Mouse (Mus musculus) stomach, embryonic 15.5 days (tissue): Measurements from ENCODE around the gene Abcg4. TPM values are rescaled to one million over a fixed set of nuclear protein-coding genes. Genes with fewer than 3 reads are reported as not detected.
A peak's percentile ranks its signal among the peaks of the same experiment; 100 is the strongest.

Experiments
- ATAC-seq: fragments of 200-750 bp; cut with Nextera tagmentation; 2 replicates; pipeline ENCODE4 v1.8.0; 2017; ENCODE audit warnings: low read depth, moderate number of reproducible peaks, moderate TSS enrichment; ENCODE audit not compliant: insufficient read depth, low FRiP score
- H3K27ac ChIP-seq: fragments of 300-500 bp; sonication (generic); 2 replicates; pipeline ENCODE4 v1.5.1; 2015; ENCODE audit warnings: mild to moderate bottlenecking, inconsistent platforms
- H3K27me3 ChIP-seq: fragments of 300-500 bp; sonication (generic); replicated peaks from 2 replicates; pipeline ENCODE4 v1.6.1; 2015; ENCODE audit warnings: inconsistent platforms
- H3K36me3 ChIP-seq: fragments of 300-500 bp; sonication (generic); 2 replicates; pipeline ENCODE4 v1.6.1; 2015; ENCODE audit warnings: inconsistent platforms
- H3K4me1 ChIP-seq: fragments of 300-500 bp; sonication (generic); 2 replicates; pipeline ENCODE4 v1.6.1; 2015; ENCODE audit warnings: inconsistent platforms
- H3K4me2 ChIP-seq: fragments of 300-500 bp; sonication (generic); 2 replicates; pipeline ENCODE4 v1.6.1; 2015; ENCODE audit warnings: mild to moderate bottlenecking, inconsistent platforms
- H3K4me3 ChIP-seq: fragments of 300-500 bp; sonication (generic); replicated peaks from 2 replicates; pipeline ENCODE4 v1.5.1; 2015; ENCODE audit warnings: inconsistent platforms
- H3K9ac ChIP-seq: fragments of 300-500 bp; sonication (generic); 2 replicates; pipeline ENCODE4 v1.6.1; 2015; ENCODE audit warnings: inconsistent platforms
- H3K9me3 ChIP-seq: fragments of 300-500 bp; sonication (generic); 2 replicates; pipeline ENCODE4 v1.6.1; 2016; ENCODE audit warnings: inconsistent platforms
- WGBS: fragments of 180-500 bp; shearing (Covaris S2); methylation state at CpG from one replicate; pipeline ENCODE4 v1.1.7; 2015; 5-methylcytosine and 5-hydroxymethylcytosine counted together
- polyA plus RNA-seq: library from polyadenylated mRNA; unstranded; fragments of >200 nt; fragmentation: Nextera tagmentation; extraction: Ambion mirVana; gene quantifications from 2 replicates; pipeline ENCODE4 v1.2.1, GENCODE M21; 2015

Abcg4 gene
- polyA plus RNA-seq, 1 experiment from 2014 or later, result 5.1 TPM

- Histone ChIP-seq H3K36me3 (peaks cover 18% of the 10 kb centered on the region), H3K4me3 (peak overlapping the region; percentile 98), H3K4me1 (peaks cover 30% of the 10 kb centered on the region), H3K27ac (0 out of 2 replicates have a peak overlapping the region, but pooled peaks have one; percentile 3), H3K9ac (no peak overlapping the region), H3K9me3 (no peaks in the 10 kb centered on the region), H3K27me3 (no peaks in the 10 kb centered on the region), H3K4me2 (peak overlapping the region; percentile 88)
- 54% methylated on average over 5 of the region's 5 CpGs for WGBS
- no peak for ATAC-seq
Measured at GRCm38 (mm10) chr9:44318076-44318825, 29.8 kb upstream of the Abcg4 start.

- peaks cover 26% of the 10 kb centered on the region for H3K36me3 ChIP-seq
- no peaks in the 10 kb centered on the region for H3K27me3 ChIP-seq
- WGBS, result 65% methylated on average over 4 of the region's 4 CpGs
- no peak overlapping the region for H3K4me3 ChIP-seq
- H3K9ac ChIP-seq, result no peak overlapping the region
- ATAC-seq, result no peak
- H3K27ac ChIP-seq, result no peak overlapping the region
- H3K4me2 ChIP-seq, result no peak overlapping the region
- H3K9me3 ChIP-seq, result no peaks in the 10 kb centered on the region
- H3K4me1 ChIP-seq, result peaks cover 30% of the 10 kb centered on the region
Measured at GRCm38 (mm10) chr9:44317452-44317851, 29.0 kb upstream of the Abcg4 start.

- Histone ChIP-seq H3K9me3 (no peaks in the 10 kb centered on the region), H3K4me3 (no peak overlapping the region), H3K9ac (no peak overlapping the region), H3K27ac (no peak overlapping the region), H3K27me3 (no peaks in the 10 kb centered on the region), H3K4me1 (peaks cover 36% of the 10 kb centered on the region), H3K36me3 (peaks cover 26% of the 10 kb centered on the region), H3K4me2 (no peak overlapping the region)
- ATAC-seq, result no peak
- 90% methylated on average over 18 of the region's 18 CpGs for WGBS
Measured at GRCm38 (mm10) chr9:44314910-44315309, 26.5 kb upstream of the Abcg4 start.

GRCm38 (mm10) chr9:44314257-44314547, 25.8 kb upstream of the Abcg4 start:
- Histone ChIP-seq H3K9ac (no peak overlapping the region), H3K4me3 (no peak overlapping the region), H3K36me3 (peaks cover 26% of the 10 kb centered on the region), H3K4me2 (no peak overlapping the region), H3K27ac (no peak overlapping the region), H3K27me3 (no peaks in the 10 kb centered on the region), H3K4me1 (peaks cover 32% of the 10 kb centered on the region), H3K9me3 (no peaks in the 10 kb centered on the region)
- 84% methylated on average over 4 of the region's 4 CpGs for WGBS
- no peak for ATAC-seq

GRCm38 (mm10) chr9:44313476-44314256, 25.3 kb upstream of the Abcg4 start:
- Histone ChIP-seq H3K36me3 (peaks cover 26% of the 10 kb centered on the region), H3K4me2 (no peak overlapping the region), H3K9me3 (no peaks in the 10 kb centered on the region), H3K4me3 (no peak overlapping the region), H3K27ac (no peak overlapping the region), H3K9ac (no peak overlapping the region), H3K4me1 (peaks cover 27% of the 10 kb centered on the region), H3K27me3 (no peaks in the 10 kb centered on the region)
- WGBS, result 80% methylated on average over 19 of the region's 19 CpGs
- ATAC-seq, result no peak

- WGBS, result 13% methylated on average over 27 of the region's 27 CpGs
Measured at GRCm38 (mm10) chr9:44311136-44312134, 23.0 kb upstream of the Abcg4 start.

GRCm38 (mm10) chr9:44310750-44311135, 22.3 kb upstream of the Abcg4 start:
- ATAC-seq, result no peak
- peak overlapping the region; percentile 25; the same call in 1 of the 2 replicates for H3K4me3 ChIP-seq
- peaks cover 13% of the 10 kb centered on the region for H3K4me1 ChIP-seq
- no peak overlapping the region for H3K9ac ChIP-seq
- H3K36me3 ChIP-seq, result peaks cover 23% of the 10 kb centered on the region
- WGBS, result 36% methylated on average over 10 of the region's 10 CpGs
- no peaks in the 10 kb centered on the region for H3K27me3 ChIP-seq
- no peaks in the 10 kb centered on the region for H3K9me3 ChIP-seq
- peak overlapping the region; percentile 39 for H3K4me2 ChIP-seq
- peak overlapping the region; percentile 55 for H3K27ac ChIP-seq

More at GRCm38 (mm10) chr9:44311136-44312134, 23.0 kb upstream of the Abcg4 start:
- no peaks in the 10 kb centered on the region for H3K27me3 ChIP-seq
- H3K9me3 ChIP-seq, result no peaks in the 10 kb centered on the region
- no peak overlapping the region for H3K9ac ChIP-seq
- peaks cover 13% of the 10 kb centered on the region for H3K4me1 ChIP-seq
- peak; percentile 59 for ATAC-seq
- peak overlapping the region; percentile 55 for H3K27ac ChIP-seq
- H3K4me2 ChIP-seq, result peak overlapping the region; percentile 39
- peak overlapping the region; percentile 25; the same call in 1 of the 2 replicates for H3K4me3 ChIP-seq
- H3K36me3 ChIP-seq, result peaks cover 26% of the 10 kb centered on the region

- no peak for ATAC-seq
Measured at GRCm38 (mm10) chr9:44309756-44310155, 21.3 kb upstream of the Abcg4 start.

GRCm38 (mm10) chr9:44307248-44307647, 18.8 kb upstream of the Abcg4 start:
- H3K4me2 ChIP-seq, result no peak overlapping the region
- H3K4me1 ChIP-seq, result peaks cover 22% of the 10 kb centered on the region
- no peak overlapping the region for H3K9ac ChIP-seq
- H3K36me3 ChIP-seq, result peaks cover 2% of the 10 kb centered on the region; the same call in 1 of the 2 replicates
- 73% methylated on average over 2 of the region's 2 CpGs for WGBS
- H3K4me3 ChIP-seq, result no peak overlapping the region
- H3K27ac ChIP-seq, result no peak overlapping the region
- no peak for ATAC-seq
- no peaks in the 10 kb centered on the region for H3K27me3 ChIP-seq
- H3K9me3 ChIP-seq, result no peaks in the 10 kb centered on the region

More at GRCm38 (mm10) chr9:44309756-44310155, 21.3 kb upstream of the Abcg4 start:
- no peak overlapping the region for H3K4me3 ChIP-seq
- WGBS, result 59% methylated on average over 3 of the region's 3 CpGs
- no peak overlapping the region for H3K9ac ChIP-seq
- peaks cover 13% of the 10 kb centered on the region for H3K4me1 ChIP-seq
- no peak overlapping the region for H3K4me2 ChIP-seq
- peaks cover 17% of the 10 kb centered on the region for H3K36me3 ChIP-seq
- H3K9me3 ChIP-seq, result no peaks in the 10 kb centered on the region
- no peaks in the 10 kb centered on the region for H3K27me3 ChIP-seq
- H3K27ac ChIP-seq, result no peak overlapping the region

GRCm38 (mm10) chr9:44306532-44306931, 18.1 kb upstream of the Abcg4 start:
- Histone ChIP-seq H3K4me1 (peaks cover 22% of the 10 kb centered on the region), H3K4me2 (no peak overlapping the region), H3K27ac (no peak overlapping the region), H3K27me3 (no peaks in the 10 kb centered on the region), H3K9ac (no peak overlapping the region), H3K36me3 (peaks cover 7% of the 10 kb centered on the region), H3K9me3 (no peaks in the 10 kb centered on the region), H3K4me3 (no peak overlapping the region)
- 91% methylated on average over 6 of the region's 6 CpGs for WGBS
- no peak for ATAC-seq

GRCm38 (mm10) chr9:44305466-44306079, 17.2 kb upstream of the Abcg4 start, which contains the start of gene Hinfp:
Gene Hinfp, minus strand, starts transcription at chr9:44305671.
- H3K36me3 ChIP-seq, result peaks cover 14% of the 10 kb centered on the region
- peaks cover 12% of the 10 kb centered on the region for H3K4me1 ChIP-seq
- H3K4me3 ChIP-seq, result peak within 1 kb of the TSS; percentile 100
- H3K27me3 ChIP-seq, result no peaks in the 10 kb centered on the region
- peak; percentile 99 for ATAC-seq
- H3K4me2 ChIP-seq, result peak within 1 kb of the TSS; percentile 74
- H3K9ac ChIP-seq, result peak within 1 kb of the TSS; percentile 75
- H3K27ac ChIP-seq, result peak within 1 kb of the TSS; percentile 85
- WGBS, result under 1% methylated on average over 54 of the region's 54 CpGs
- no peaks in the 10 kb centered on the region for H3K9me3 ChIP-seq
